8 mouse cellular contexts compared by ENCODE assay signal in the genomic region with DNA sequence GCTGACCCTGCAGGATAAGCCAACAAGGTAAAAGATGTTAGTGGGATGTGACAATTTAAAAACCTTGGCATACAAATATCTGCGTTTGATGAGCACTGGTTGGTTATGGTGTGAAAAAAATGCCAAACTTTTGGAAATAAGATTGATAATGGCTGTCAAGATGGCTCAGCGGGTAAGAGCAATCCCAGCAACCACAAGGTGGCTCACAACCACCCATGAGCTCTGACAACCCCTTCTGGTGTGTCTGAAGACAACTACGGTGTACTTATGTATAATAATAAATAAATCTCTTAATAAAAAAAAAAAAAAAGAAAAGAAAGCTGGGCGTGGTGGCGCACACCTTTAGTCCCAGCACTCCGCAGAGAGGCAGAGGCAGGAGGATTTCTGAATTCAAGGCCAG. TPM values are rescaled to one million over a fixed set of nuclear protein-coding genes. Genes with fewer than 3 reads are reported as not detected.
DNase-seq lines count a peak whose midpoint lies in the region; ATAC-seq and TF ChIP-seq lines count a peak whose summit lies in the region.

No protein-coding gene starts in this region.

- H3K4me1 ChIP-seq in heart, embryonic 12.5 days (replicated peaks) = peaks cover 18% of the 10 kb centered on the region
- peaks cover 3 to 46% of the 10 kb centered on the region in 2 experiments; a peak in 3 of 4 replicates for H3K4me1 ChIP-seq in CH12.LX (ENCODE audit: control insufficient read depth in 1 of 2, insufficient read depth in 2 of 2)
- peaks cover 3% of the 10 kb centered on the region; the same call in 1 of the 2 replicates for H3K4me1 ChIP-seq in hindbrain, embryonic 11.5 days (replicated peaks; ENCODE audit: control insufficient read depth, insufficient read depth, low read length)

- H3K9me3 ChIP-seq in heart, embryonic 12.5 days (replicated peaks) = no peaks in the 10 kb centered on the region
- no peaks in the 10 kb centered on the region for H3K9me3 ChIP-seq in CH12.LX (replicated peaks; ENCODE audit: low read length)
- H3K9me3 ChIP-seq in hindbrain, embryonic 11.5 days (ENCODE audit: control insufficient read depth, low read length) = no peaks in the 10 kb centered on the region

- peak overlapping the region; percentile 79; the same call in 1 of the 2 replicates for H3K9ac ChIP-seq in heart, embryonic 12.5 days
- H3K9ac ChIP-seq in CH12.LX (ENCODE audit: insufficient read depth, low read depth) = peak overlapping the region; percentile 98
- H3K9ac ChIP-seq in hindbrain, embryonic 11.5 days (ENCODE audit: low read depth, low read length) = no peak overlapping the region

- no peak for TF ChIP-seq POLR2A in CH12.LX (IDR thresholded peaks at IDR 0.05; ENCODE audit: low read depth, low read length)

- TF ChIP-seq CTCF in CH12.LX (conservative IDR thresholded peaks at IDR 0.05 in 1 of 2, IDR thresholded peaks at IDR 0.05 in 1 of 2; ENCODE audit: low read depth in 2 of 2, low read length in 2 of 2) = peak in 1 of 2 experiments; percentile 49; a peak in 2 of 4 replicates

- H3K4me2 ChIP-seq in heart, embryonic 12.5 days = peak overlapping the region; percentile 86
- H3K4me2 ChIP-seq in CH12.LX (ENCODE audit: insufficient read depth, low read depth, poor library complexity, severe bottlenecking) = peak overlapping the region; percentile 79
- 0 out of 2 replicates have a peak overlapping the region, but pooled peaks have one; percentile 64 for H3K4me2 ChIP-seq in hindbrain, embryonic 11.5 days (replicated peaks; ENCODE audit: low read depth, low read length)

- ATAC-seq in heart, embryonic 12.5 days (ENCODE audit: insufficient number of reproducible peaks, low FRiP score) = no peak
- no peak for ATAC-seq in hindbrain, embryonic 11.5 days (ENCODE audit: low FRiP score)
- no peak for ATAC-seq in CD4-positive, CD25-positive, alpha-beta regulatory T cell, adult 4 months

- peak overlapping the region; percentile 79 for H3K4me3 ChIP-seq in heart, embryonic 12.5 days
- H3K4me3 ChIP-seq in CH12.LX (replicated peaks in 1 of 3; ENCODE audit: low read depth in 2 of 3, low read length in 2 of 3, poor library complexity in 1 of 3) = peak overlapping the region; percentile 77 to 92 (median 89)
- no peak overlapping the region; the same call in 1 of the 2 replicates for H3K4me3 ChIP-seq in hindbrain, embryonic 11.5 days (ENCODE audit: low read depth, low read length)
- H3K4me3 ChIP-seq in macrophage (ENCODE audit: inconsistent target) = peak overlapping the region; percentile 91

- H3K79me2 ChIP-seq in CH12.LX (replicated peaks; ENCODE audit: control insufficient read depth, extremely low read depth, insufficient read depth, poor library complexity, severe bottlenecking) (peaks cover 40% of the 10 kb centered on the region), macrophage (ENCODE audit: inconsistent target) (peaks cover 81% of the 10 kb centered on the region)

- no peak for TF ChIP-seq EP300 in CH12.LX (IDR thresholded peaks at IDR 0.05; ENCODE audit: low read length)

- dilution Hi-C loops in CH12.LX (cut with MboI; ENCODE audit: extremely low pct_ligation_motif_present, extremely low pct_unique_long_range_greater_than_20kb, low sequenced_read_pairs) = no loop called here

- in situ Hi-C loops in CH12.LX (cut with MboI; ENCODE audit: low pct_ligation_motif_present, low pct_unique_long_range_greater_than_20kb, low sequenced_read_pairs) = no loop called here

- no peaks in the 10 kb centered on the region for H3K27me3 ChIP-seq in heart, embryonic 12.5 days (replicated peaks)
- no peaks in the 10 kb centered on the region for H3K27me3 ChIP-seq in CH12.LX (replicated peaks)
- H3K27me3 ChIP-seq in hindbrain, embryonic 11.5 days (ENCODE audit: control insufficient read depth, insufficient read depth, low read length) = no peaks in the 10 kb centered on the region

- no peak for DNase-seq in heart, postnatal 36 days
- peak; percentile 45 for DNase-seq in CH12.LX (ENCODE audit: extremely low read depth)
- no peak for DNase-seq in hindbrain, embryonic 11.5 days (ENCODE audit: low spot score)
- DNase-seq in T-cell, adult 2 months (ENCODE audit: low spot score) = no peak
- no peak for DNase-seq in adrenal gland, postnatal 4 days (ENCODE audit: low spot score in 2 of 2)

- peaks cover 43% of the 10 kb centered on the region for H3K36me3 ChIP-seq in heart, embryonic 12.5 days
- H3K36me3 ChIP-seq in CH12.LX (replicated peaks in 1 of 2; ENCODE audit: control insufficient read depth in 1 of 2, insufficient read depth in 1 of 2, low read length in 1 of 2) (peaks cover 38 to 59% of the 10 kb centered on the region in 2 experiments), macrophage (ENCODE audit: inconsistent target) (peaks cover 14% of the 10 kb centered on the region)
- no peaks in the 10 kb centered on the region for H3K36me3 ChIP-seq in hindbrain, embryonic 11.5 days (ENCODE audit: control insufficient read depth, insufficient read depth, low read length)

- no peak for TF ChIP-seq RAD21 in CH12.LX (IDR thresholded peaks at IDR 0.05; ENCODE audit: low read depth, low read length)

- intact Hi-C loops in heart, postnatal 36 days (cut with DNase I) = loop anchor here (2.0 kb wide), 1 partner anchor 16 kb away; no protein-coding TSS in a partner anchor

- WGBS in heart, embryonic 12.5 days = 76% methylated on average over 6 of the region's 6 CpGs
- WGBS in hindbrain, embryonic 11.5 days = 82% methylated on average over 6 of the region's 6 CpGs
- WGBS in macrophage (ENCODE audit: missing documents) = 80% methylated on average over 5 of the region's 6 CpGs

- H3K27ac ChIP-seq in heart, embryonic 12.5 days (ENCODE audit: poor library complexity, severe bottlenecking) = no peak overlapping the region
- H3K27ac ChIP-seq in CH12.LX (ENCODE audit: insufficient read depth, low read depth) (no peak overlapping the region), macrophage (peak overlapping the region; percentile 98; the same call in 1 of the 2 replicates)
- H3K27ac ChIP-seq in hindbrain, embryonic 11.5 days (ENCODE audit: low read depth, low read length) = no peak overlapping the region

RNA-seq across cellular contexts. Expression of gene Mrps18b, which starts 1.2 kb away (rescaled TPM):
- 63.4 and 72.7 TPM in 2 replicates for polyA plus RNA-seq in heart, embryonic 12.5 days (2016; fragmentation: Nextera tagmentation; extraction: Ambion mirVana)
- 10 to 100 TPM; 51.6 to 53.4 TPM for total RNA-seq in heart, postnatal 36 days (2021)
- total RNA-seq in CH12.LX (2012; rRNA removed) (108 and 135 TPM in 2 replicates), CH12.LX (2014; rRNA removed) (135 and 148 TPM in 2 replicates)
- polyA plus RNA-seq in CH12.LX (2012; ENCODE audit: insufficient read length, low read depth) (172 and 180 TPM in 2 replicates), macrophage (2018) (31.2 to 75.1 TPM (median 49.9 TPM) in 3 replicates)
- 67.4 and 68.4 TPM in 2 replicates for polyA plus RNA-seq in hindbrain, embryonic 11.5 days (2014; fragmentation: Nextera tagmentation; extraction: Ambion mirVana)
- total RNA-seq in macrophage (2018; cell fraction: chromatin; rRNA removed) = 10 to 100 TPM; 15.4 to 68.1 (median 46.5) TPM
- 10 to 100 TPM; 27.3 to 60.5 (median 42.1) TPM for total RNA-seq in macrophage (2018; cell fraction: cytosol; rRNA removed)
- 10 to 100 TPM; 20.7 to 84.5 (median 36.9) TPM for total RNA-seq in macrophage (2018; cell fraction: nucleus; rRNA removed)
- 10 to 100 TPM; 77.3 to 83.2 TPM for total RNA-seq in adrenal gland, postnatal 4 days (2021)
- polyA plus RNA-seq in CD4-positive, CD25-positive, alpha-beta regulatory T cell, adult 4 months (2017; shearing (Covaris generic)) = 10 to 100 TPM; 59.8 to 82.8 TPM

RNA-seq across cellular contexts. Expression of gene Ppp1r10, which starts 1.3 kb away (rescaled TPM):
- 35.8 and 39.6 TPM in 2 replicates for polyA plus RNA-seq in heart, embryonic 12.5 days (2016; fragmentation: Nextera tagmentation; extraction: Ambion mirVana)
- 10 to 100 TPM; 22.6 to 44.3 TPM for total RNA-seq in heart, postnatal 36 days (2021)
- 31.6 TPM in 2 replicates for total RNA-seq in CH12.LX (2012; rRNA removed)
- total RNA-seq in CH12.LX (2014; rRNA removed) = 10.7 and 14.5 TPM in 2 replicates
- 69.9 and 70.3 TPM in 2 replicates for polyA plus RNA-seq in CH12.LX (2012; ENCODE audit: insufficient read length, low read depth)
- polyA plus RNA-seq in hindbrain, embryonic 11.5 days (2014; fragmentation: Nextera tagmentation; extraction: Ambion mirVana) = 42.6 and 49.8 TPM in 2 replicates
- 100 to 1,000 TPM; 104 to 573 (median 202) TPM for total RNA-seq in macrophage (2018; cell fraction: chromatin; rRNA removed)
- 100 to 1,000 TPM in 5 of 26 experiments, 10 to 100 TPM in 21; 27.9 to 140 (median 53.2) TPM for total RNA-seq in macrophage (2018; cell fraction: cytosol; rRNA removed)
- 100 to 1,000 TPM; 136 to 628 (median 278) TPM for total RNA-seq in macrophage (2018; cell fraction: nucleus; rRNA removed)
- 27.4 to 97.8 TPM (median 35.0 TPM) in 3 replicates for polyA plus RNA-seq in macrophage (2018)
- 10 to 100 TPM; 89.8 to 96.6 TPM for total RNA-seq in adrenal gland, postnatal 4 days (2021)
- 10 to 100 TPM; 44.9 to 53.5 TPM for polyA plus RNA-seq in CD4-positive, CD25-positive, alpha-beta regulatory T cell, adult 4 months (2017; shearing (Covaris generic))

RNA-seq across cellular contexts. Expression of gene Atat1, which starts 5.1 kb away (rescaled TPM):
- polyA plus RNA-seq in heart, embryonic 12.5 days (2016; fragmentation: Nextera tagmentation; extraction: Ambion mirVana) = 56.0 and 56.4 TPM in 2 replicates
- total RNA-seq in heart, postnatal 36 days (2021) = 1 to 10 TPM; 6.6 to 6.8 TPM
- total RNA-seq in CH12.LX (2012; rRNA removed) (12.5 and 14.5 TPM in 2 replicates), CH12.LX (2014; rRNA removed) (5.2 and 5.7 TPM in 2 replicates)
- polyA plus RNA-seq in CH12.LX (2012; ENCODE audit: insufficient read length, low read depth) (9.9 and 10.4 TPM in 2 replicates), macrophage (2018) (3.8 to 11.5 TPM (median 6.7 TPM) in 3 replicates)
- polyA plus RNA-seq in hindbrain, embryonic 11.5 days (2014; fragmentation: Nextera tagmentation; extraction: Ambion mirVana) = 200 and 243 TPM in 2 replicates
- 100 to 1,000 TPM in 1 of 26 experiments, 10 to 100 TPM in 25; 45.7 to 106 (median 64.5) TPM for total RNA-seq in macrophage (2018; cell fraction: chromatin; rRNA removed)
- 10 to 100 TPM in 1 of 26 experiments, 1 to 10 TPM in 25; 3.7 to 10.7 (median 5.3) TPM for total RNA-seq in macrophage (2018; cell fraction: cytosol; rRNA removed)
- total RNA-seq in macrophage (2018; cell fraction: nucleus; rRNA removed) = 10 to 100 TPM; 13.1 to 86.8 (median 33.4) TPM
- 10 to 100 TPM; 46.3 to 50.3 TPM for total RNA-seq in adrenal gland, postnatal 4 days (2021)
- 10 to 100 TPM; 10.3 to 16.9 TPM for polyA plus RNA-seq in CD4-positive, CD25-positive, alpha-beta regulatory T cell, adult 4 months (2017; shearing (Covaris generic))

RNA-seq across cellular contexts. Expression of gene 2310061I04Rik, which starts 17.7 kb away (rescaled TPM):
- 25.6 and 26.2 TPM in 2 replicates for polyA plus RNA-seq in heart, embryonic 12.5 days (2016; fragmentation: Nextera tagmentation; extraction: Ambion mirVana)
- 100 to 1,000 TPM; 109 to 112 TPM for total RNA-seq in heart, postnatal 36 days (2021)
- total RNA-seq in CH12.LX (2012; rRNA removed) (7.1 and 8.7 TPM in 2 replicates), CH12.LX (2014; rRNA removed) (4.2 and 5.7 TPM in 2 replicates)
- polyA plus RNA-seq in CH12.LX (2012; ENCODE audit: insufficient read length, low read depth) (39.5 and 46.4 TPM in 2 replicates), macrophage (2018) (26.7 to 32.7 TPM (median 27.9 TPM) in 3 replicates)
- polyA plus RNA-seq in hindbrain, embryonic 11.5 days (2014; fragmentation: Nextera tagmentation; extraction: Ambion mirVana) = 23.6 and 25.2 TPM in 2 replicates
- 10 to 100 TPM in 22 of 26 experiments, 1 to 10 TPM in 4; 6.9 to 48.6 (median 29.3) TPM for total RNA-seq in macrophage (2018; cell fraction: chromatin; rRNA removed)
- 10 to 100 TPM; 14.6 to 34.3 (median 27.0) TPM for total RNA-seq in macrophage (2018; cell fraction: cytosol; rRNA removed)
- 10 to 100 TPM; 11.5 to 67.3 (median 26.9) TPM for total RNA-seq in macrophage (2018; cell fraction: nucleus; rRNA removed)
- total RNA-seq in adrenal gland, postnatal 4 days (2021) = 10 to 100 TPM; 34.4 to 34.5 TPM
- polyA plus RNA-seq in CD4-positive, CD25-positive, alpha-beta regulatory T cell, adult 4 months (2017; shearing (Covaris generic)) = 10 to 100 TPM; 12.6 to 15.3 TPM

RNA-seq across cellular contexts. Expression of gene Dhx16, which starts 35.4 kb away (rescaled TPM):
- 22.4 and 26.6 TPM in 2 replicates for polyA plus RNA-seq in heart, embryonic 12.5 days (2016; fragmentation: Nextera tagmentation; extraction: Ambion mirVana)
- total RNA-seq in heart, postnatal 36 days (2021) = 10 to 100 TPM; 19.2 to 22.2 TPM
- total RNA-seq in CH12.LX (2012; rRNA removed) (75.3 and 81.0 TPM in 2 replicates), CH12.LX (2014; rRNA removed) (74.8 and 75.0 TPM in 2 replicates)
- polyA plus RNA-seq in CH12.LX (2012; ENCODE audit: insufficient read length, low read depth) (84.4 and 107 TPM in 2 replicates), macrophage (2018) (19.3 to 24.2 TPM (median 19.8 TPM) in 3 replicates)
- 33.5 and 39.8 TPM in 2 replicates for polyA plus RNA-seq in hindbrain, embryonic 11.5 days (2014; fragmentation: Nextera tagmentation; extraction: Ambion mirVana)
- 100 to 1,000 TPM in 2 of 26 experiments, 10 to 100 TPM in 24; 31.7 to 110 (median 62.7) TPM for total RNA-seq in macrophage (2018; cell fraction: chromatin; rRNA removed)
- 10 to 100 TPM; 17.1 to 28.5 (median 23.8) TPM for total RNA-seq in macrophage (2018; cell fraction: cytosol; rRNA removed)
- total RNA-seq in macrophage (2018; cell fraction: nucleus; rRNA removed) = 10 to 100 TPM; 29.0 to 70.8 (median 43.2) TPM
- 10 to 100 TPM; 44.4 to 52.3 TPM for total RNA-seq in adrenal gland, postnatal 4 days (2021)
- polyA plus RNA-seq in CD4-positive, CD25-positive, alpha-beta regulatory T cell, adult 4 months (2017; shearing (Covaris generic)) = 10 to 100 TPM; 13.4 to 39.3 TPM
